Mouse (Mus musculus): ENCODE measurements around the gene Tnfrsf25. TPM values are rescaled to one million over a fixed set of nuclear protein-coding genes. Genes with fewer than 3 reads are reported as not detected.
A peak's percentile ranks its signal among the peaks of the same experiment; 100 is the strongest.

Gene Tnfrsf25
- polyA plus RNA-seq, 1 experiment: 1.4 TPM

GRCm38 (mm10) chr4:152126026-152126920 lies 10.5 kb downstream of the Tnfrsf25 start:
- H3K27me3 ChIP-seq (ENCODE audit: control insufficient read depth, insufficient read depth, low read length): peaks cover under 1% of the 10 kb centered on the region; the same call in 1 of the 2 replicates
- DNase-seq: no peak

GRCm38 (mm10) chr4:152127884-152128283 lies 12.2 kb downstream of the Tnfrsf25 start:
- DNase-seq: no peak
- Histone ChIP-seq H3K4me1 (ENCODE audit: control insufficient read depth, insufficient read depth, low read length) (peaks cover 9% of the 10 kb centered on the region), H3K4me3 (replicated peaks; ENCODE audit: insufficient read depth, low read depth, low read length) (no peak overlapping the region), H3K27ac (ENCODE audit: insufficient read depth, low read length) (no peak overlapping the region), H3K27me3 (ENCODE audit: control insufficient read depth, insufficient read depth, low read length) (peaks cover 3% of the 10 kb centered on the region; the same call in 1 of the 2 replicates)
- 87% methylated on average over 11 of the region's 11 CpGs for WGBS
- TF ChIP-seq POLR2A (IDR thresholded peaks at IDR 0.05; ENCODE audit: borderline replicate concordance, insufficient read depth, low read length) (no peak), CTCF (IDR thresholded peaks at IDR 0.05; ENCODE audit: borderline replicate concordance, insufficient read depth, low read depth, low read length) (no peak)

More at GRCm38 (mm10) chr4:152126026-152126920, 10.5 kb downstream of the Tnfrsf25 start:
- Histone ChIP-seq H3K27ac (ENCODE audit: insufficient read depth, low read length) (no peak overlapping the region), H3K4me1 (ENCODE audit: control insufficient read depth, insufficient read depth, low read length) (peaks cover 4% of the 10 kb centered on the region), H3K4me3 (replicated peaks; ENCODE audit: insufficient read depth, low read depth, low read length) (peak overlapping the region; percentile 35)
- WGBS: 10% methylated on average over 65 of the region's 65 CpGs
- TF ChIP-seq POLR2A (IDR thresholded peaks at IDR 0.05; ENCODE audit: borderline replicate concordance, insufficient read depth, low read length): no peak
- TF ChIP-seq CTCF (IDR thresholded peaks at IDR 0.05; ENCODE audit: borderline replicate concordance, insufficient read depth, low read depth, low read length): no peak

- 71% methylated on average over 5 of the region's 5 CpGs for WGBS
- no peak overlapping the region for H3K27ac ChIP-seq (ENCODE audit: insufficient read depth, low read length)
- no peak overlapping the region for H3K4me3 ChIP-seq (replicated peaks; ENCODE audit: insufficient read depth, low read depth, low read length)
- TF ChIP-seq POLR2A (IDR thresholded peaks at IDR 0.05; ENCODE audit: borderline replicate concordance, insufficient read depth, low read length) (no peak), CTCF (IDR thresholded peaks at IDR 0.05; ENCODE audit: borderline replicate concordance, insufficient read depth, low read depth, low read length) (no peak)
- H3K27me3 ChIP-seq (ENCODE audit: control insufficient read depth, insufficient read depth, low read length): peaks cover 3% of the 10 kb centered on the region; the same call in 1 of the 2 replicates
- H3K4me1 ChIP-seq (ENCODE audit: control insufficient read depth, insufficient read depth, low read length): peaks cover 9% of the 10 kb centered on the region
- DNase-seq: no peak
Observed at GRCm38 (mm10) chr4:152128784-152129183, 13.1 kb downstream of the Tnfrsf25 start.

GRCm38 (mm10) chr4:152129395-152129930 lies 13.7 kb downstream of the Tnfrsf25 start:
- no peak for TF ChIP-seq POLR2A (IDR thresholded peaks at IDR 0.05; ENCODE audit: borderline replicate concordance, insufficient read depth, low read length)
- Histone ChIP-seq H3K4me1 (ENCODE audit: control insufficient read depth, insufficient read depth, low read length) (peaks cover 9% of the 10 kb centered on the region), H3K27ac (ENCODE audit: insufficient read depth, low read length) (no peak overlapping the region), H3K4me3 (replicated peaks; ENCODE audit: insufficient read depth, low read depth, low read length) (no peak overlapping the region), H3K27me3 (ENCODE audit: control insufficient read depth, insufficient read depth, low read length) (peaks cover 3% of the 10 kb centered on the region; the same call in 1 of the 2 replicates)
- WGBS: 60% methylated on average over 13 of the region's 13 CpGs
- no peak for DNase-seq

- H3K4me3 ChIP-seq (replicated peaks; ENCODE audit: insufficient read depth, low read depth, low read length): no peak overlapping the region
- peak; percentile 33 to 41 for DNase-seq
Observed at GRCm38 (mm10) chr4:152130771-152131653, 15.3 kb downstream of the Tnfrsf25 start.

GRCm38 (mm10) chr4:152131809-152132771 lies 16.4 kb downstream of the Tnfrsf25 start:
- TF ChIP-seq POLR2A (IDR thresholded peaks at IDR 0.05; ENCODE audit: borderline replicate concordance, insufficient read depth, low read length) (no peak), CTCF (IDR thresholded peaks at IDR 0.05; ENCODE audit: borderline replicate concordance, insufficient read depth, low read depth, low read length) (no peak)
- 13% methylated on average over 50 of the region's 50 CpGs for WGBS
- Histone ChIP-seq H3K27me3 (ENCODE audit: control insufficient read depth, insufficient read depth, low read length) (peaks cover 3% of the 10 kb centered on the region; the same call in 1 of the 2 replicates), H3K27ac (ENCODE audit: insufficient read depth, low read length) (no peak overlapping the region), H3K4me3 (replicated peaks; ENCODE audit: insufficient read depth, low read depth, low read length) (no peak overlapping the region), H3K4me1 (ENCODE audit: control insufficient read depth, insufficient read depth, low read length) (0 out of 2 replicates have a peak, but pooled peaks cover 5% of the 10 kb centered on the region)
- no peak for DNase-seq

More at GRCm38 (mm10) chr4:152130771-152131653, 15.3 kb downstream of the Tnfrsf25 start:
- Histone ChIP-seq H3K4me1 (ENCODE audit: control insufficient read depth, insufficient read depth, low read length) (peaks cover 7% of the 10 kb centered on the region), H3K27me3 (ENCODE audit: control insufficient read depth, insufficient read depth, low read length) (peaks cover 3% of the 10 kb centered on the region; the same call in 1 of the 2 replicates), H3K27ac (ENCODE audit: insufficient read depth, low read length) (no peak overlapping the region)
- TF ChIP-seq POLR2A (IDR thresholded peaks at IDR 0.05; ENCODE audit: borderline replicate concordance, insufficient read depth, low read length) (no peak), CTCF (IDR thresholded peaks at IDR 0.05; ENCODE audit: borderline replicate concordance, insufficient read depth, low read depth, low read length) (no peak)
- WGBS: 1% methylated on average over 74 of the region's 85 CpGs

All from cerebellum, adult 2 months (tissue).